Mouse (Mus musculus) Muller cell, postnatal 12 days (primary cell): ENCODE results near the gene Spcs2.

Experiments used
- DNase-seq: peaks from one replicate; pipeline ENCODE4 v3.0.0-alpha.2; 2015; ENCODE audit errors: inconsistent ontology term

The Spcs2 gene

DNA sequence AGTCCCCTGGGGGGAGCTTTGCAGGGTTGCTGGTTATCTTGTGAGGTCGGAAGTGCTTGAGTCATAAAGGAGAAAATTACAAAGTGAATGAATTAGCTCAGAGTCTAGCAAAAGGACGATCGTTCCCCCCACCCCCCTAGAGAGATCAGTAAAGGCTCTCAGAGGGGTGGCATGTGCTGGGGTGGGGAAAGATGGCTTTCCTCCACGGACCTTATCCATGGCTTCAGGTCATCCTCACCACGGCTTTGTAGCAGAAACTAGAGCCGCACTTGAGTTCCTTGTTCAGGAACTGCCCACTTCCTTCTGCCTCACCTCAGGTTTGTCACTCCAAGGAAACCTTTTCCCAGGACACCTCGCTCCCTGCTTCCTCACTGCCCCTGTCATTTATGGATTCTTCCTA is at the start of gene Spcs2:
Gene Spcs2 (minus strand): TSS at position 101 of the 400 bp plus-strand sequence.
- DNase-seq: no peak

DNA sequence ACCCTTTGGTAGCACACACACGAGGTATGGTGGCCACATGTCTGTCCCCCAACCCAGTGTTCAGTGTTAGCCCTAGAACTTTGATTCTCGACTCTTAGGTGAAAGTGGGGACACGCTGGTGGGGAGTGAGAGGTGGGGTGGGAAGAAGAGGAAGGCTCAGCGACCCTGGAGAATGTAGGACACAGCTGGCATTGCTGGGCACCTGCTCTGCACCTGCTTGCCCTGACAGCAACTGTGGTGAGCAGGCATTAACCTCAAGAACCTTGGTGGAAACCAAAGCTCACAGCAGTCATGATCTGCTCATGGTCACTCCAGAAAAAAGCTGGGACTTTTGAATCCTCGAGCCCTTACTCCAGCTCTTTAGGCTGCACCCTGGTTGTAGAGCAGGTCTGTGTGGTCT is 47.8 kb upstream of the Spcs2 start:
- no peak for DNase-seq

DNA sequence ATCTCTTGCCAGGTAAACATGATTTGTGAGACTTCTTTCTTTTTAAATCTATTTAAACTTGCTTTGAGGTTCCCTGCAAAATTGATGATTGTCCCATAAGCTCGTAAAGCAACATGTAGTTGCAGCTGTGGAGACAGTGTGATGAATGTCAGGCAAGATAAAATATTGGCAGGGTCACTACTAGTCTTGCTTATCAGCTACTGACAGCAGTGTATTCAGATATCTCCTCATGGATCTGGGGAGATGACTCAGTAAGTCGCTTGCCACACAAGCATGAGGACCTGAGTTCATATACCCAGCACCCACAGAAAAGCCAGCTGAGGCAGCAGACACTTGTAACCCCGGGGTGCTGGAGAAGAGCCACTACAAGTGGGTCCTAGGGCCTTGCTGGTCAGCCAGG is 44.2 kb upstream of the Spcs2 start:
- DNase-seq: no peak

DNA sequence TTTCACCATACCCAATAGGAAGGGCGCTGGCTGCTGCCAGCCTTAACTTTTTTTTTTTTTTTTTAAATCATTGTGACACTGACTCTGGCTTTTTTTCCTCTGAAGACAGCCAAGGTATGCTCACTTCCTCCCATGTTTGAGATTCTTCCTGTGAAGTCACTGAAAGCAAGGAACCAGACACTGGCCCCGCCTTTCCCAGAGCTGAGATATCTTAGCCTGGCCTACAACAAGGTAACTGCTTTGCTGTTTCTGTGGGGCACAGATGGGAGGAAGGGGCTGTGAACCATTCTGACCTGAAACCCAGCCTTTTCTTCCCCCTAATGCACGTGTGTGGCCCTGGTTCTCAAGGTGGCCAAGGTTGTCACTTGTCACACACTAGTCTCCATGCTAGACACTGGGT is 43.1 kb upstream of the Spcs2 start:
- DNase-seq: no peak

DNA sequence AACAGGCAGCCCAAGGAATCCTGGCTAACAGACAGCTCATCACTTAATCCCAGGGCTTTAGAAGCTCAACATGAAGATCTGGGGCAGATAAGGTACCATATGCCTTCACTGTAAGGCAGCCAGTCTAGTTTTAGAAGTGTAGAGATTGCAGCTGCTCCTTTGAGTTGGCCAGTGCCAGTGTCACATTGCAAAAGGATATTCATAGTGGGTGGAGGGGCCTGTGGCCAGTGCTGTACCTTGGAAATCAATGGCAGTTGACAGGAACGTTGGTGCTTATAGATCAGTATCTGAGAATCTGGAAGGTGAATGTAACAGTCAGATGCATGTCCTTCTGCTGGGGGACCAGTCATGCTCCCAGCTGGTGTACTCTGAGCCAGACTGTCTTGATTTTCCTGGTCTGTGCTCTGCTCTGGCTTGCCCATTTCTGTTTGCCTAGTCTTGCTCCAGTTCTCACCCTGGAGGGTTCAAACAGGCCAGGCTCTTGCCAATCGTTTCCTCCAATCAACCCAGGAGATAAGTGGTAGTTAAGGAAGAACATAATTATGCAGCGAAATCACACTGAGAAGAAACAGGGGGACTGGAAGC is 41.3 kb upstream of the Spcs2 start:
- DNase-seq: no peak

DNA sequence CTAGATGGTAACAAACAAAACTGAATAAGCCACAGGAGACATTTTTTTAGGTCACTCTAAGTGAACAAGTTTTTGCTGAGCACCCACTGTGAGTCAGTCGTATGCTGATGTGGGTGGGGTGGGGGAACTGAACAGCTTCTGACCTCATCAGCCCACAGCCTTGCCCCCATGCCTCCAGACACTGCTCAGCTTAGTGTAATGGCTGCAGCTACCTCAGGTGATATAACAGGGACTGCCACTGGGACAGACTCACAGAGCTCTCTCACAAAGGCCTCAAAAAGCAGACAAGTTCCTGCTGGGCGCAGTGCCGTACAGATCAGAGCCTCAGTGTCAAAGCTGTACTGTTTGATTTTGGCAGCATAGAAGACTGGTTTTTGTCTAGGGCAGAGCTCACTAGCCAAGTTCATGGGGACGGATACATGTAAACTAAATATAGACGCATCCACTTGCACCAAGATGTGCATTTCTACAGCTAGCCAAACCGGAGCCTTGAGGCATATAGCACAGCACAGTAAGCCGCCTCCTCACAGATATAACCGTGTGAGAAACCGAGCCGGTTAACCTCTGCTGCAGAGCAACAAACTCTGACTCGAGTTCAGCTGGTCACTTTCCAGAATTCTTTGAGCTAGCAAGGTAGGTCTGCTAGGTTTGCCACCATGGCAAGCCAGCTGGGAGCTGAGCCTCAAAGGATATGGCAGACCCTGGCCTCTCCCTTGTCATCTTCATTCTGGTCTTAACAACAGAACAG is 39.8 kb upstream of the Spcs2 start:
- no peak for DNase-seq

DNA sequence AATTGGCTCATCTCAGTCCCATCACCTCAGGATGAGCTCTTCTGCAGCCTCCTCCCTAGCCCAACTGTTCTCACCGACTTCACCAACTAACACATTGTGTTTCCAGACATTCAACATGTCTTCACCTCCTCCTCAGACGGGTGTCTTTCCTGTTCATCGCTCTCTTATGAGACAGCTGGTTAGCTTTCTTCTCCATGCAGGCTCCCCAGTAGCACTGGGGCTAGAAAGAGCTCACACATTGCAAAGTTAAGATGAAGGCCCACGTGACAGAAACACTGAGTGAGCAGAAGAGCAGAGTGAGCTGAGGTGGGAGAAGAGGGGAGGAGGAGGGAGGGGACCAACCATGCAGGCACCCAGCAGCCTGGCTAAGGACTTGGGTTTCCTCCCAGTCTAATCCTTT is 38.9 kb upstream of the Spcs2 start:
- DNase-seq: no peak

DNA sequence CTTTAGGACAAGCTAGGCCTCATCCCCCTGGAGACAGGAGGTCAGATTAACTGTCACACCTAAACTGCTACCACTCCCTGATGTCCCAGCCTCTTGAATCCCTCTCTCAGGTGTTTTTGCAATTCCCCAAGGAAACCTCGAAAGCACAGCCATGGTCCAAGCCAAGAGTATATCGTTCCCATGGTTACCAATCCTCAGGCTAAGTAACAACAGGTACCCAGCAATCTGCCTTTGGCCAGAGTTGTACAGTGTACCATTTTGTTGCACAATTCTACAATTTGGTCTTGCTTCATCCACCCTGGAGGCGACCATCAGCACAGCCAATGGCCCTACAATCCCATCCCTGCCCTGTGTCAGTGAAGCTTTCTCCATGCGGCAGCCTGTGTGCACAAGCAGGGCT is 33.6 kb upstream of the Spcs2 start:
- DNase-seq: no peak

DNA sequence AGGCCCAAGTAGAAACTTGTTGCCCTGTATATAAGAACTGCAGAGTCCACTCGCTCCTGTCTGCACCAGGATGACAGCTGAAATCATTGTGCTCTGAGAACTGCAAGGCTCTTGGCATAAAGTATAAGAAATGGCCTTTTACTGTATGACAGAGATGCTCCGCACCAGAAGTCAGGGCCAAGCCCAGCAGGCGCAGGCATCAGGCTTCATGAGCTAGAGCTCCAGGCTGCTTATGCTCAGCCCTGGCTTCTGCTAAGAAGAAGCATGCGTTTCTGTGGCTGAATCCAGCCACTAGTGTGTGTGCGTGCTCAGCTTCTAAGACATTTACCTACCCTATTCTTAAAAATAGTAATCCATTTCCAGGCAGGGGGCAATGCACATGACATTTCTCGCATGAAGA is 31.2 kb upstream of the Spcs2 start:
- DNase-seq: no peak

DNA sequence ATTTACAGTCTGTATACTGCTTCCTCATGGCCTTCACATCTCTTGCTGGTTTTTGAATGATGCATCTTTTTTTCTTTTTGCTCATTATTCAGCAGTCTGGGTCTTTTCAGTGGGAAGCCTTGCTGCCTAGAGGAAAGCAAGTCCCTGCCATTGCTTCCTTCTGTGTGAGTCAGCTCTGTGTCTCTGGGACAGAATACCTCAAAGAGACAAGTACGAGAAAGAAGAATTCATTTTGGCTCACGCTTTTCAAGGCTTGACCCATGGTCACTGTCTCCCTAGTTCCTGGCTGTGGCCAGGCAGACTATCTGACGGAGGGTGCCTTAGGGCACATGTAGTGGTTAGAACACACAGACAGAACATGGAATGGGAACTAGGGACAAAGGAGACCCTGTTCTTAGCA is 30.7 kb upstream of the Spcs2 start:
- DNase-seq: peak; percentile 50

DNA sequence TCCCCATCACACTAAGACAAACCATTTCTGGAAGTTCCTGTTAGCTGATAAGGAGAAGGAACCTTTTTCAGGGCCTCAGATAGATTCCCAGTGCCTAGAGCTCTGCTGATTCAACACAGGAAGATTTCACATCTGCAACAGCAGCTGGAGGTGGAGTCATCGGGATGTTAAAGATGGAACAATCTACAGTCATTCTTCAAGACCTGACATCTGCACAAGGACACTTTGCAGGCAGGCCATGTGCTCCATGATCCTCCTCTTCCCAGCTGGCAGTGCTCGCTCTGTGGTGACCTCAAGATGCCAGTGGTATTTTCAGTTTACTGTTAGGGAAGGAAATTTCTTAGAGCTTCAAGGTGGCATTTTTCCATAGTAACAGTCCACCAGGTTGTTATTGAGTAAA is 29.1 kb upstream of the Spcs2 start:
- DNase-seq: no peak

DNA sequence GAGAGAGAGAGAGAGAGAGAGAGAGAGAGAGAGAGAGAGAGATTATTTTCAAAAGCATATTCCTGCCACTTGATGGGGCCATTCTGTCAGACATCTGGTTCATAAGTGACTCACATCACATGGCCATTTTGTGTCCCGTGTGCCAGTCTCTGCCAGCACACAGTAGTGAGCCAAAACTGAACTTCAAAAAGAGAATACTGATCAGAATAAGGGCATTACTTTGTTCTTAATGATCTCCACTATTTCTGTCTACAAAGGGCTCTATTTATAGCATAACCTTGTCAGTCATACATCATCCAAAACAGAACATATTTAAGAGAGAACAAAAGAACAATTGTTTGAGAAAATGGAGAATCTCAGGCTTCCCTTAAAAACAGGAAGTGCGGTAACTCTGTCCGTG is 28.2 kb upstream of the Spcs2 start:
- peak; percentile 57 for DNase-seq

DNA sequence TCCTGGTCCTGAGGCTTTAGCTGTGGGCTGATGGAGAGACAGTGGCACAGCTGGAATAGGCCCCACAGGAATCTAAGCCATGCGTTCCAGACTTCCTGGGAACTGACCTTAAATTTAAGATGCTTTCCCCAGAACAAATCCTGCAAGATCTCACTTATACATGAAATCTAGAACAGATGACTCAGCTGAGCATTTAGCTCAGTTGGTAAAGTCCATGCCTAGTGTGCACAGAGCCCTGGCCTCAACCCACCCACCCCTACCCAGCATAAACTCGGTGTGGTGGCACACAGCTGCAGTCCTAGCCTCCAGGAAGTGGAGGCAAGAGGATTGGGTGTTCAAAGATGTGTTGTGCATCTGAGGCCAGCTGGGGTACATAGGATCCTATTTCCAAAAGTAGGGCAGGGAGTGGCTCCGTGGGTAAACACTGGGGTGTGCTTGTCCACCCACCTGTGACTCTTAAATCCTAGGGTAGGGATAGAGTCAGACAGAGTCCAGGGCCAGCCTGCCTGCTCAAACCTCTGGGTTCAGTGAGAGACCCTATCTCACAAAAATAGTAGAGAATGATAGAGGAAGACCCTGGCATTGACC is 27.0 kb upstream of the Spcs2 start:
- DNase-seq: no peak

DNA sequence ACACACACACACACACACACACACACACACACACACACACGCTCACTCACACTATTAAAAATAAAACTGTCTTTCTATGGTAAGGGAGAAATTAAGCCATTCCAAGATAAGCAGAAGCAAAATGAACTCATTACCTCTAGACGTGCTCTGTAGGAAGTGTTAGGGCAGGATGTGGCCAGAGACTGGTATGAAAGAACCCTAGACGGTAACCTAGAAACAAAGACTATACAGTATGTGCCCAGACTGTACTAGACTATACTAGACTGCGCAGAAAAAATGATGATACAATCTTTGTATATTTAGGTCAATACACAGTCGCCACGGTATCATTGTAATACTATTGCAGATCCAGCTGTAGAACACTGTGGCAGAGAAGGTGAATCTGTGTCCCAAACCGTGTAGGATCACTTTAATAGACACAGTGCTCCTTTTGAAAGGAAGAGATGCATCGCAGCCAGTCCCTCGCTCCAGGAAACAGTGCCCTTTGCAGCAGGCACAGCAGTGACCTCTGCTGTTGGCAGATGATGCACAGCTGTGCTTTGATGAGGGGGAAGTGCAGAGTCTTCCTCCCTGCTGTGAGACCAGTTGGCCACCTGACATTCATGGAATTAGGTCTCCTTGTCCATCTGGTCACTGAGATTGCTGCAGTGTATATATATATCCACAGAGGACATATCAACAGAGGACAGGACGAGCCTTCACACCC is 26.1 kb upstream of the Spcs2 start:
- DNase-seq: no peak

DNA sequence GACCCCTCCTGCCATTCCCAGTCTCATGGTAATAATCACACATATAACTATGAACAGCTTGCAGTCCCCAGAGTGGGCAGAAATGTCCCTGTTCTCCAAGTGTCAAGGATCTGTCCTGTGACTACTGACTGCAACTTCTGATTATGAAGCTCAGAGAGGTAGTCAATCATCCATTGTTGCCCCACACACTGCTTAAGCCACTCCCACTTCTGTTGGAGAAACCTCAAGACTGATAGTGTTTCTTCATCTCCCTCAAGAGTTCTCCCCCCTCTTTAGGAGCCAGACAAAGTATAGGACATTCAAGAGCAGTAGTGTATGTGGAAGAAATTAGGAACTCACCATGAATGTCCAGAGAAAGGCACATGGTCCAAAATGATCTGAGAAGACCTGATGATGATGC is 24.5 kb upstream of the Spcs2 start:
- no peak for DNase-seq

DNA sequence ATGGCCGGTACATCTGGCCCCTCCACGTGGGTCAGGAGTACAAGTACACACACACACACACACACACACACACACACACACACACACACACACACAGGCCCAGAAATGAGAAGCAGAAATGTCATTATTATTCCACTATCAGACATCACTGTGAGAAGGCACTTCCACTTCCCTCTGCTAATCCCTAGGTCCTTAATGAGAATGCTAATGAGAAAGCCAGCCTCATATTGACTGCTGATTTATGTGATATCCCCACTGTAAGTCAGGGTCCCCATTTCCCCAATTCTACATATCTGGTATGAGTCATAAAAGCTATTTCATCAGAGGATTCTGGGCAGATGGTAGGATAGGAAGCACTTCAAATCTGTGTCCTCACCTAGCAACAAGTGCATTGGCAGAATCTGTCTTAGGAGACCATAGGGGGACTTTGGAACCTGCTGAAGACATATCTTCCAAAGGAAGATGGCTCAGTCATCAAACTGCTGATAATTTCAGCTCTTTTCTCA is 24.0 kb upstream of the Spcs2 start:
- DNase-seq: no peak

DNA sequence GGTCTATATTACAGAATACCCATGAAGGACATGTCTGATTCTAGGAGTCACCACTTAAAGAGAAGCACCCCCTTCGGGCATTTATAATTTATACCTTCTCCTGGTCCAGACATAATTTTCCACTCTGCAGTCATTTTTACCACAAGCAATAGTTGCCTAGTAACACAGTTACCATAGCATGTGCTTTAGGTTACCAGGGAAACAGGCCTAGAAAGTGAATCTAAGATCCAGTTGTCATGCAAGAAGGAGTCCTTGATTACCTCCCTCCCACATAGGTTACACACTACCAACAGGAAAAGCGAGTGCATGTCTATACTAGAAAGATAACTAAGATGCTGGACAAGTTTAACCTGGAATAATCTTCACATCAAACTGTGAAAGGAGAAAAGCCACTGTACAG is 15.0 kb upstream of the Spcs2 start:
- no peak for DNase-seq

DNA sequence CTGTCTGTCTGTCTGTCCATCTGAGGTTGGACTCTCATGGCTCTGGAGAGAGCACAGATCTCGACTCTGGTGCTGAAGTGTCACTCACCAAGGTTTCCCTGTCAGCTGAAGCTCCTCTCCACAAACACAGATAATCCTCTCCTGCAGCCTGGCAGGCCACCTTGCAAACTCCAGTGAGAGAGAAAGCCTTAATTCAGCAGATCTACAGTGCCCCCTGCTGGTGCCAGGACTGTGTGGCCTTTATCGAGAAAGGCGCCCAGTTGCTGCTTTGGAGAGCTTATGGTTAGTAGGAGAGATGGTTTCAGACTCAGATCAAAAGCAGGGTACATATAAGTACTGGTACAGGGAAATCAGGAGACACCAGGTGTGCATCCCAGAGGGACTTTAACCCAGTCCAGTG is 13.1 kb upstream of the Spcs2 start:
- DNase-seq: peak; percentile 57

DNA sequence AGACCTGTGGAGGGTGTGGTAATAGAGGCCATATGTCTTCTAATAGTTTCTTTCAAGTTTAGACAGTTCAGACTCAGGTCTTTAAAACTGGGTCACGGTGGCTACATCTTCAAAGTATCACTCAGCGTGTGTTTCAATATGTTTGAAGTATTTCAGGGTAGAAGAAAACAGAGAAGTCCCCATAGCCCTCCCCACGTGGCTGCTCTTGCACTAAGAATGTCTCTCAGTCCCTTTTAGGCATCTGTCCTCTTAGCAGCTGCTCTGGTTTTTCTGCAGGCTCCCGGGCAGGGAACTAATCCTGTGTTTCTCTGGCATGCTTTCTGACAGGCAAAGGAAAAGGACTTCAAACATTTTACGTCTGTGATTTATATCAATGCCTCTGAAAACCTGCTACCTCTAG is 12.6 kb upstream of the Spcs2 start:
- no peak for DNase-seq

DNA sequence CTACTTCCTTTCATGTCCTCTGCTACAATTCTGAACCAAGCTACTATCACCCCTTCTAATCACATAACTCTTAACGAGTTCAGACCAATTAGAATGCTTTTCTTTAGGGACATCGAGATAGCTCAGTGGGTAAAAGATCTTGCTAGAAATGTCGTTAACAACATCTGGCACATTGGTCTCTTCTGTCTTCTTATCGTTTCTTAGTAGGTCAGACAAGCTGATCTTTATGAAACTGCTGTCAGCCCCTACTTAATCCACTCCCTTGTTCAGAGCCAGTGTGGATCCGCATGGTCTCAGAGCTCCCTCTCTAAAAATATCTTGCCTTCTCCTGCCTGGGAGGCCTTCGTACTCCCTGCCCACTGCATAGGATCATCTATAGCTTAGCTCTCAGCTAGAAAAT is 10.7 kb upstream of the Spcs2 start:
- no peak for DNase-seq

DNA sequence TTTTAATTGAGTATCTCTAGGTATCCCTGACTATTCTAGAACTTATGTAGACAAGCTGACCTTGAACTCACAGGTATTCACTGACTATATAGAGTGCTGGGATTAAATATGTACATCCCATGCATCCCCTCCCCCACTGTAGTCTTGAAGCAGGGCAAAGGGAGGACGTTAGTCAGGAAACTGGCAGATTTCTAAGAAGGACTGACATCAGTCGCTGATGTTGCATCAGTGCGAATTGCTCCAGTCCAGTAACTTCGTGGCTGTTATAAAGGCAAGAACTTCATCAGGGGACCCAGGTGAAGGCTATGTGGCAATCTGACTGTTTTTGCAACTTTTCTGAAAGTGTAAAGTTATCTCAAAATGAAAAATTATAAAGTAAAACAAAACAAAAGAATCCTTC is 6.0 kb upstream of the Spcs2 start:
- DNase-seq: no peak

DNA sequence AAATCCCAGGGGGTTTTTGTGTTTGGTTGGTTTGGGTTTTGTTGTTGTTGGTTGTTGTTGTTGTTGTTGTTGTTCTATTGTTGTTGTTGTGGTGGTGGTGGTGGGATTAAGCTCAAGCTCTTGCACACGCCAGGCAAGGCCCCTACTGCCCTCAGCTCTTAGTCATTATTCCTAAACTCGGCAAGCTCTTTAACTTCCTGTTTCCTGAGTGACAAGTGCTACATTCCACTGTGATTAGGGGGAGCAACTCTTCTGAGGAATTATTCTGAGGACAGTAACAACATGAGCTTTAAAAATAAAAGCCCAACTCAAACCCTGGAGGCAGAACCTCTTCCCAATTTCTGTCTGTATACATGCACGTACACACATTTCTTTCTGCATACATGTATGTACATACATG is 2.0 kb upstream of the Spcs2 start:
- DNase-seq: peak; percentile 46
